Mouse (Mus musculus) spleen, adult 2 months (tissue): ENCODE measurements around the gene Mapk10. TPM values are rescaled to one million over a fixed set of nuclear protein-coding genes. Genes with fewer than 3 reads are reported as not detected.
"Not testable (repeated sequence)": the region's sequence is repeated elsewhere in the genome, so short reads cannot be mapped to it uniquely, and the experiment has no call there.

Experiments
- DNase-seq, 2 experiments: peaks; one replicate each; pipeline versions ENCODE4 v3.0.0 to v3.0.0-alpha.2; 2012 to 2021; ENCODE audit warnings: low spot score in 2 of 2, low read depth in 1 of 2
- H3K27ac ChIP-seq: fragments of 200-500 bp; 2 replicates; pipeline ENCODE4 v1.5.1; 2012; ENCODE audit warnings: low read length, inconsistent platforms; ENCODE audit not compliant: insufficient read depth
- H3K27me3 ChIP-seq: fragments of 200-500 bp; 2 replicates; pipeline ENCODE4 v1.6.1; 2012; ENCODE audit warnings: mild to moderate bottlenecking, moderate library complexity, low read length, inconsistent platforms; ENCODE audit not compliant: control insufficient read depth, insufficient read depth
- H3K36me3 ChIP-seq: fragments of 200-500 bp; 2 replicates; pipeline ENCODE4 v1.6.1; 2012; ENCODE audit warnings: mild to moderate bottlenecking, low read length, inconsistent platforms; ENCODE audit not compliant: control insufficient read depth, insufficient read depth
- H3K4me1 ChIP-seq: fragments of 200-500 bp; 2 replicates; pipeline ENCODE4 v1.6.1; 2011; ENCODE audit warnings: inconsistent platforms; ENCODE audit not compliant: control insufficient read depth, insufficient read depth, insufficient read length
- H3K4me3 ChIP-seq: fragments of 200-500 bp; 2 replicates; pipeline ENCODE4 v1.5.1; 2011; ENCODE audit warnings: mild to moderate bottlenecking, inconsistent platforms; ENCODE audit not compliant: insufficient read depth, insufficient read length; ENCODE audit errors: extremely low read depth
- CTCF ChIP-seq: fragments of 200-500 bp; IDR thresholded peaks from 2 replicates; pipeline ENCODE4 v1.5.1; 2011; ENCODE audit warnings: mild to moderate bottlenecking, inconsistent platforms; ENCODE audit not compliant: insufficient read depth, insufficient read length, insufficient replicate concordance; ENCODE audit errors: extremely low read depth
- POLR2A ChIP-seq: fragments of 200-500 bp; IDR thresholded peaks from 2 replicates; pipeline ENCODE4 v1.6.1; 2011; ENCODE audit warnings: low read depth, low read length, inconsistent platforms
- WGBS: fragments of 180-500 bp; shearing (Covaris S2); methylation state at CpG from one replicate; pipeline ENCODE4 v1.1.7; 2018; 5-methylcytosine and 5-hydroxymethylcytosine counted together
- polyA plus RNA-seq: library from polyadenylated mRNA; depleted of rRNA; stranded (reverse); fragments of >200 nt; gene quantifications from 2 replicates; pipeline ENCODE4 v1.2.3, GENCODE M21; 2012

Mapk10 gene
- polyA plus RNA-seq, 1 experiment = 0.05 TPM

DNA sequence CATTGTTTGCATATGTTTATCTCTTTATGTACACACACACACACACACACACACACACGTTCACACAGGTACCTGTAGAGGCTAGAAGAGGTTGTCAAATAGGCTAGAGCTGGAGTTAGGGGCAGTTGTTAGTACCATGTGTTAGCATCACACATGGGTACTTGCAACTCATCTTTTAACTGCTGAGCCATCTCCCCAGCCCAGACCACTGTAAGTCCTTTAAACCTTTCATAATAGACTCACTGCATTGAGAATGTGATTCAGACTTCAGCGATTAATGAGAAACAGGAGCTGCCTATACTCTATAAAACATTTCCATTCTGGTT lies 322.0 kb downstream of the Mapk10 start:
- 88% methylated on average over 2 of the region's 2 CpGs for WGBS
- Histone ChIP-seq H3K27me3 (no peaks in the 10 kb centered on the region), H3K27ac (no peak overlapping the region), H3K4me3 (no peak overlapping the region), H3K36me3 (peaks cover 6% of the 10 kb centered on the region; the same call in 1 of the 2 replicates), H3K4me1 (no peaks in the 10 kb centered on the region)
- no peak for DNase-seq
- no peak for TF ChIP-seq POLR2A

DNA sequence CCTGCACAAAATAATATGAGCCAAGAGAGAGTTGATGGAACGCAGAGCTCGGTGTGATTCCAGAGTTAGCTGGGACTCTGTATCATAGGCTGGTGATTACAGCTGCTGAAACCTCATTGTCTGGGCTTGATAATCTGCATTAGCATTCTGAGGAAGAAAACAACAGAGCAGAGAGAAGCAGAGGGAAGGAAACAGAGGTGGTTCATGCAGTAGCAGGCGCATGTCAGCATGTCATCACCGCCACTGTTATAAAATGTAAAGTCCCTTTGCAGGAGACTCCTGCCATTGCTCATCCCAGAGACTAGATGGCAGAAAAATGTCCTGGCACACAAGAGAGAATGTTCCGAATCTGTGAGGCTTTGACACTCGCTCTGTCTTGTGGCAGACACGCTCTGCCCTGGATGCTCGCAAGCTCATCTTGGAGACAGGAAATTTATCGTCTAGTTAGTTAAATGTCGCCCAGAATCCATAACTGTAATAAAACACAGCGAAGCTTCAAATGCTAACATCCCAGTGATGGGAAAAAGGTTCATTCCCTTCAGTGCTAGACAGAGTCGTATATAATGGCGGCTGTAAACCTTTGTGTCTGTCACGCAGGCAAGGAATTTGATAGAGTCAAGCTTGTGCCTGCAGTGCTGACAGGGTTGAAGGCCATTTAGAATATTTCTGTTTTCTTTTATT lies 322.5 kb downstream of the Mapk10 start:
- WGBS = 89% methylated on average over 14 of the region's 14 CpGs
- Histone ChIP-seq H3K27ac (no peak overlapping the region), H3K27me3 (no peaks in the 10 kb centered on the region), H3K36me3 (peaks cover 6% of the 10 kb centered on the region; the same call in 1 of the 2 replicates), H3K4me1 (no peaks in the 10 kb centered on the region), H3K4me3 (no peak overlapping the region)
- no peak for DNase-seq
- TF ChIP-seq CTCF (no peak), POLR2A (no peak)

DNA sequence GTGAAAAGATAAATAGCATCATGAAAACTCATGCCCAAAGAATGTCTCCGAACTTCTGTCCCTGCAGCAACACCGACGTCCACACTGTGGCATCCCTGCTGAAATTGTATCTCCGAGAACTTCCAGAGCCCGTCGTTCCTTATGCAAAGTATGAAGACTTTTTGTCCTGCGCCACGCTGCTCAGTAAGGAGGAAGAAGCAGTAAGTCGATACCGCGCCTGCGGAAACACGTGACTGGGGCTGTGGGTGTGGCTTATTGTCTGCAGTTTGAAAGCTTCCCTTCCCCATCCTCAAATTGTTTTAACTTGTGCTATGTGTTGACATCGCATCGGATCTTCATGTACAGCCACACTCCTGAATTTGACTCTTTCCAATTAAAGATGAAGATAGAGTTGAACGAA lies 335.5 kb downstream of the Mapk10 start:
- 56% methylated on average over 16 of the region's 16 CpGs for WGBS
- Histone ChIP-seq H3K36me3 (peaks cover 2% of the 10 kb centered on the region; the same call in 1 of the 2 replicates), H3K4me3 (no peak overlapping the region), H3K27ac (no peak overlapping the region), H3K27me3 (no peaks in the 10 kb centered on the region), H3K4me1 (0 out of 2 replicates have a peak, but pooled peaks cover 1% of the 10 kb centered on the region)
- TF ChIP-seq POLR2A (no peak), CTCF (no peak)
- no peak for DNase-seq

DNA sequence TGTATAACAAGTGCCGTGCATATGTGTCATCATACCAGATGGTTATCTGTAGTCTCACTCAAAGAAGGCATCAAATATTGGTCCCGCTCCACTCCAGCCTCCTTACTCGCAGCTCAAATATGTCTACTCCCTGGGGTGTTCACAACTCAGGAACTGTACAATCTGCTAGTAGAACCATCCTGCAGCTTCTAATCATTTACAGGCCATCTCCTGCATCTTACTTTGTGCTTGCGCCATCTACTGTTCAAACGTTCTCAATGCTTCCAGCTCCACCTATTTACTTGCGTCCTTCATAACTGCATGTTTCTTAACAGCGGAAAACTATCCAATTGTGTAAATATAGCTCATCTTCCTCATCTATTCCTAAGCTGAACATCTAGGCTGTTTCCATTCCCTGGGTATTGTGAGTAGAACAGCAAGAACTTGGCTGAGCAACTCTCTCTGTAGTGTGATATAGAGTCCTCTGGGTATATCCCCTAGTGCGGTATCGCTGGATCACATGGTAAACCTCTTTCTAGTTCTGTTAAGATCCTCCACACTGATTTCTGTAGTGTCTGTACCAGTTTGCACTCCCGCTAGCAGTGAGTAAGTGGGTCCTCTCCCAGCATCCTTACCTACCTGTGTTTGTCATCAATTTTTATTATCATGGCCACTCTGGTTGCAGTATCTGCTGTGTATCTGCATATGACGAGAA lies 336.4 kb downstream of the Mapk10 start:
- WGBS = 43% methylated on average over 11 of the region's 11 CpGs
- TF ChIP-seq CTCF (no peak), POLR2A (no peak)
- Histone ChIP-seq H3K27me3 (no peaks in the 10 kb centered on the region), H3K4me3 (no peak overlapping the region), H3K27ac (no peak overlapping the region), H3K4me1 (0 out of 2 replicates have a peak, but pooled peaks cover 1% of the 10 kb centered on the region), H3K36me3 (peaks cover 2% of the 10 kb centered on the region; the same call in 1 of the 2 replicates)
- peak in 1 of 2 experiments; percentile 3 for DNase-seq

DNA sequence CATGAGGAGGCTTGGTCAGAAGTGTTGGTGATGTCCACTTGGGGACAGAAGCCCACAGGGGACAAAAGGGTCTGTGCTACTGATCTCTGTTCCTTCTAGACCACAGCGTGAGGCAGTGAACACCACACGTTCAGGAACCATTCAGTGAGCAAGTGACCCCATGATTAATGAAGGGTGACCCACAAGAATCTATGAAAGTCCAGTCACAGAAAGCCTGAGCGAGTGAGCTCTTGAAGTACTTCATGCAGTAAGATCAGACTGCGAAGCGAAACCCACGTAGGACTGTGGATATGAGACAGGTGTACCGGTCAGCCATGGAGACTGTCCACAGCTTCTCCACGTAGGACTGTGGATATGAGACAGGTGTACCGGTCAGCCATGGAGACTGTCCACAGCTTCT lies 338.1 kb downstream of the Mapk10 start:
- not testable (repeated sequence) for H3K4me1 ChIP-seq, H3K36me3 ChIP-seq, H3K27ac ChIP-seq, DNase-seq, H3K27me3 ChIP-seq, H3K4me3 ChIP-seq
- 92% methylated on average over 9 of the region's 9 CpGs for WGBS

DNA sequence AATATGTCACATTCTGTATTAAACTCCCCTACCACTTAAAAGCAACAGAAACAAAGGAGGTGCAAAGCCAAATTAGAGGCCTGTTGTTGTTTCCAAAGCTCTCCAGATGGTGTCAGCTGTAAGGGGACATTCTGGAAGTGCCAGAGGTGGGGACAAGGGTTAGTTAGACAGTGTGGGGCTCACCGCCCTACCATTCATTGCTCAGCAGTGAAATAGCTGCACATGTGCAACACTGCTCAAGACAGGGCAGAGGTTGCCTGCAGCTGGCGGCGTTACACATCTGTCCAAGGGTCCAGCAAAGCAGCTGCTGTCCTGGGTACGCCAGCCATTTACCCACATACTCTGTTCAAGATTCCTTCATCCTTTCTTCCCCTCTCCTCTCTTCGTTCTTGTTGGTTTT lies 342.9 kb downstream of the Mapk10 start:
- WGBS = 73% methylated on average over 5 of the region's 5 CpGs
- H3K4me1 ChIP-seq = no peaks in the 10 kb centered on the region
- H3K36me3 ChIP-seq = no peaks in the 10 kb centered on the region
- no peak overlapping the region for H3K27ac ChIP-seq
- H3K4me3 ChIP-seq = no peak overlapping the region
- TF ChIP-seq POLR2A (no peak), CTCF (no peak)
- no peaks in the 10 kb centered on the region for H3K27me3 ChIP-seq
- no peak for DNase-seq

DNA sequence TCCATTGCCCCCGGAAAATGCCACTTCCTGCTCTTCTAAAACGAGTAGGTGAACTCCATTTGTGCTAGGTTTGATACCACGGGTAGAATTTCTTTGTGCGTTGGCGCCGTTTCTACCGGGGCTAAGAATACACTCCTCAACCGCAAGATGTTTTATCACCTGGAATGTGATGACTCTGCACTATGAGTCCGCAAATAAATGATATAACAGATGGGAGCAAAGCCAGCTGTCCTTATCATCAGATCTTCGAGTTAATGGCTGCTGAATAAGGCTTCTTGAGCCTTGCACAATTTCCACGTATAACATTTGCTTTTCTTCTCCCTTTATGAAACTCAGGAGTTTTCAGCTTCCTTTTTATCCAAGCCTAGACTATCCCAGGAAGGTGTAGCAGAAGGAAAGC lies 351.4 kb downstream of the Mapk10 start:
- DNase-seq = no peak
- Histone ChIP-seq H3K36me3 (peaks cover 2% of the 10 kb centered on the region; the same call in 1 of the 2 replicates), H3K27me3 (no peaks in the 10 kb centered on the region), H3K4me3 (no peak overlapping the region), H3K4me1 (no peaks in the 10 kb centered on the region), H3K27ac (no peak overlapping the region)
- TF ChIP-seq CTCF (no peak), POLR2A (no peak)
- WGBS = 78% methylated on average over 11 of the region's 11 CpGs
